Mouse (Mus musculus): Measurements from ENCODE around the gene Fdxr.

DNA sequence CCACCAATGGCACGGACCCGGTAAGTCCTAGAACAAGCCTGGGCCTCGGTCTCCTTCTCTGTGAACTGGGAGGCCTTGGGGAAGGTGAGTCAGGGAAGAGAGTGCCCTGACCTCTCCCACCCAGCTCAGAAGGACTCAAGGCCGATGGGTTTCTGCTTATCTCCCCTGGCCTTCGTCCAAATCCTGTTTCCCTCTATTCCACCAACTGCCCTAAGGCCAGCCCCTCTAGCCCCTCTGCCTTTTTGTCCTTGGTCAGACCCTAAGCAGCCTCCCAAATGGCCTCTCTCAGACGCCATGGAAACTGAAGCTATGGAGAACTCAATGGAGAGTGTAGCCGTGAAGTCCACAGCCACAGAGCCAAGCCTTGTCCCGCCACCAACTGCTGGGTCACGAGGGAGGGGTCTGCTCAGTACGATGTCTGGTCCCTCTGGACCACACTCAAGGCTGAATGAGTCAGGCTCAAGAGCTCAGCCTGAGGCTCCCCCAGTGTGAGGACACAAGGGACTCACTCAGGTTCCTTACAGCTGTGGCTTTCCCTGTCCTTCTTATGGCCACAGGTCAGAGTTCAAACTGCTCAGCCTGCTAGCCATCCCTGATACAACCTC, 3.9 kb downstream of the Fdxr start:
- TF ChIP-seq CTCF (IDR thresholded peaks at IDR 0.05; ENCODE audit: extremely low read depth, insufficient read depth, low read length): no peak
- TF ChIP-seq POLR2A (IDR thresholded peaks at IDR 0.05; ENCODE audit: extremely low read depth, insufficient read depth, low read length): no peak
